Mouse (Mus musculus): ENCODE measurements at regions not wholly inside any gene's neighbourhood (a gene's known extent, or its start where the extent isn't known, plus 50 kb on each side); places are given as distances from the start of the nearest gene placed in this dataset.
A peak's percentile ranks its signal among the peaks of the same experiment; 100 is the strongest.

DNA sequence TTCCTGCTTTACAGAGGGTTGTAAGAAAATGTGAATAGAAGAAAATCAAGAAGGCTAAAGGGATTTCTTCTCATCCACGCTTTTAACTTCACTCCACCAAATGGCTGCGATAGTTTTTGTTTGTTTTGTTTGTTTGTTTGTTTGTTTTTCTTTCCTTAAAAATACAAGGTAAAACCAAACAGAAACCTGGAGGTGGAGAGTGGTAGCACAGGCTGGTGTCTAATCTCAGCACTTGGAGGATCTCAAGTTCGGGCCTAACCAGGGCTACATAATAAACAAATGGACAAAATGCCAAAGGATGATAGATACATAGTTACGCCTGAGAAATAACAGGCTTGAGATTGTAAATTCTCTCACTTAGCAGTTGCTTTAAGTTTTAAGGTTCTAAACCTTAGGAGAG, 50.8 kb upstream of the Mboat1 start:
- intact Hi-C loops (cut with DNase I; ENCODE audit: low total_unique reads) = loop anchor here (2.0 to 10.0 kb wide), 2 partner anchors 91 to 227 kb away; no protein-coding TSS in a partner anchor
- DNase-seq = no peak

DNA sequence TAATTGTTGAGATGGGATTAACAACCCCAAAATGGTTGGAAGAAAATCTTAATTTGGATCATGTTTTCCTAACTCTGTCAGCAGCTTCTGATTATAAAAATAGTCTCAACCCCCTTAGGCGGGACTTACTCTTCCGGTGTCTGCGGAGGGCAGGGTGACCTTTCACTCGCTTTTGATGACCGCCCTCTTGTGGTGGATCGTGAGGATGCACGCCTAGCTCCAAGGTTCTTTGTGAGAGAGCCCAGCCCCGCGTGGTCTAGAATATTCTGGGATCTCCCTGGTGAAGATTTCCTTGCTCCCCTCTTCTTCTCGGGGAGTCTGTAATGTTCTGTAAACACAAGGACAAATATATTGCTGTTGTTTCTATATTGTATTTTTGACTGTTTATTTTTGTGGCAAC, 51.3 kb upstream of the Mboat1 start:
- peak; percentile 82 for DNase-seq
- intact Hi-C loops (cut with DNase I; ENCODE audit: low total_unique reads) = loop anchor here (2.0 to 10.0 kb wide), 2 partner anchors 90 to 226 kb away; no protein-coding TSS in a partner anchor

DNA sequence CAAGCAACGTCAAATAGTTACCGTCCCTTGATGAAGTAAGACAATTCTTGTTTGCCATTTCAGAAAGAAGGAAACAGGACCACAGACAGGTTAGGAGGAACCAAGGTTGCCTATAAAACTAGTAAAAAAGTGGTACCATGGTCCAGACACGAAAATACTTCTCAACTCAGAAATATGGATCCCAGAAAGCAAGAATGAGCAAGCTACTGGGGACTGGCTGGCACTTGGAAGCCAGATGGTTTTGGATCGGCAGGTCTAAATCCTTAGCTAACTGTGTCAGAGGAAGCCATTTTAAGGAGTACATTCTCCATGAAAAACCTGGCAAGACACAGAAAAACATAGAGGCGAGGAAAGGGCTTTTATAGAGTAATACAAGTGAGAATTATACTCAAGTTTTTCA, 51.9 kb upstream of the Mboat1 start:
- intact Hi-C loops (cut with DNase I; ENCODE audit: low total_unique reads) = loop anchor here (2.0 to 10.0 kb wide), 2 partner anchors 90 to 226 kb away; no protein-coding TSS in a partner anchor
- DNase-seq = no peak

DNA sequence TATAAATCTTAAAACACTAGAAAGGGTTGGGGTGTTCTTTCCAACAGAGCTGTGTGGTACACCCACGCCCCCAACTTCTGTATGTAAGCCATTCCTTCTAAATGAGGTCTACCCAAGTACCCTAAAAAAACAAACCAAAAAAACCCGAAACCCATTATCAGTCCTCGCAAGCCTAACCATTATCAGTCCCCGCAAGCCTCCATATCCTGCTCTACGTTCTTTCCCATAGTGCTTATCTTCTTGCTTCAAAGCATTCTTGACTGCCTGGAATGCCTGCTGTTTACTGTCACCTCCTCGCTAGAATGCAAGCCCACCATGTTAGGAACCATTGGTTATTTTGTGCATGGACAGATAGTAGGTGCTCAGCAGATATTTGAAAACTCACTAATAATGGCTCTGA, 52.3 kb upstream of the Mboat1 start:
- intact Hi-C loops (cut with DNase I; ENCODE audit: low total_unique reads) = loop anchor here (2.0 to 10.0 kb wide), 2 partner anchors 89 to 225 kb away; no protein-coding TSS in a partner anchor
- DNase-seq = no peak

DNA sequence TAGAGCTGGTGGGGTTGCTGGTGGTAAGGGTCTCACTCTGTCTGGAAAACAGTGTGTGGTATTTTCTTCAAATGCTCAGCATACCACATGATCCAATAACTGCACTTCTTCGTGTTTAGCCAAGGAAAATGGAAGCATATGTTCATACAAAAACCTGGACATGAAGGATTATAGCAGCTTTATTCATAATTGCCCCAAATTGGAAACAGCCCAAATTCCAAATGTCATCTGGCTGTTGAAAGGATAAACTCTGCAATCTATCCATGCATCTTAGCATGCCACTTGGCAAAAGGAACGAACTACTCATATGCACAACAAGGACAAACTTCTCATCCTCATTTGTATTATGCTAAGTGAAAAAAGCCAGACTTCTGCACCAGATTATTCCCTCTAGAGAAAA, 53.5 kb upstream of the Mboat1 start:
- no peak for DNase-seq
- intact Hi-C loops (cut with DNase I; ENCODE audit: low total_unique reads) = loop anchor here (10.0 kb wide), 1 partner anchor 88 kb away; no protein-coding TSS in a partner anchor

DNA sequence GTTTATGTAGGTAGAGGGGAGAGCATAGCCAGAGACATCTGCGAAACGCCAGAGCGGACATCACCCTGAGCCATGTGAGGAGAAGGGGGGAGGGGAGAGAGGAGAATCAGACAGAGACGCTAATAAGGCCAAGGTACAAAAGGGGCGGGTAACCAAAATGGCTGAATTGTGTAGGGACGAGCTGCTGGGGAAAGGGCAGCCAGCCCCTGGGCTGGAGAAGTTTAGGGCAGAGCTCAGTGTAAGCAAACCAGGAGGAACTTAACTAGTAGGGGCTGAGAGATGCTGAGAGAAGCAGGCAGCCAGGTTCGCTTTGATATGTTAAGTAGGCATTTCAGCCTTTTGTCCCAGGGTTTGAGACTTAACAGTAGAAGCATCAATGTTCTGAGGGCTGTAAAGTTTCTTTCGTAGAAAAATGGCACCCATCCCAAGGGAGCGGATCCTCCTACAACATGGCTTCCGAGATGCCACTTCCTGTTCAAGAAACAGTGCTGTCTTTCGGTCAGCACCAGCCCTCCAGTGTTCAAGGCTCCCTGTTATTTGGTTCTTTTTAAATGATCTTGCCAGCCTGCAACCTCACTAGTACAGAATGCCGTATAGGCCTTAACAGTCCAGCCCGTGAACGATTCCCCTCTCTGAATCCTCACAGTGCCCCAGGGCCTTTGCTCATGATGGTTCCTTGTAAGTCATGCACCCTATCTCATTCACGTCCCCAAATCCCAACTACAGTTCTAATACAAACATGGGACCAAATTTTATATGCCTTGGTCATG, 55.4 kb upstream of the Mboat1 start:
- intact Hi-C loops (cut with DNase I; ENCODE audit: low total_unique reads) = loop anchor here (10.0 kb wide), 1 partner anchor 86 kb away; no protein-coding TSS in a partner anchor
- no peak for DNase-seq

DNA sequence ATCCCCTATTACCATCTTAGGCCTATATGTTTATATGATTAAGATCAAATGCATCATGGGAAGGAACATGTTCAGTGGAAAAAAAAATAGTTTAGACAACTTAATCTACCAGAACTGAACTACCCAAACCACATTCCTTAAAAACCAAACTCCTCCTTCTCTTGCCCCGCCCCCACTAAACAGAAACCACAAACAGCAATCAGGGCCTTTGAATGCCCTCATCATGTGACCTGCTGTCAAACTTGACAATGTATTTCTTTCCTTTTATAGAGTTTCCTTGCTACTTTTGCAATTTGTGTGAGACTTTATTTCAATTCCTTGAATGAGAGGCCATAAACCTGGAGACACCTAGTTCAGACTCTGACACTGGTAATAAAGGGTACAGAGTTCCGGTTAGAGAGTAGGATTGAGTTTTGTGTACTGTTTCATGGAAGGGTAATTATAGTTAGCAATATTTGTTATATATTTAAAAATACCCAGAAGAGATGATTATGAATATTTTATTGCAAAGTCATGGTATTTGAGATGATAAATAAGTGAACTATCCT, 61.7 kb upstream of the Mboat1 start:
- no peak for DNase-seq

DNA sequence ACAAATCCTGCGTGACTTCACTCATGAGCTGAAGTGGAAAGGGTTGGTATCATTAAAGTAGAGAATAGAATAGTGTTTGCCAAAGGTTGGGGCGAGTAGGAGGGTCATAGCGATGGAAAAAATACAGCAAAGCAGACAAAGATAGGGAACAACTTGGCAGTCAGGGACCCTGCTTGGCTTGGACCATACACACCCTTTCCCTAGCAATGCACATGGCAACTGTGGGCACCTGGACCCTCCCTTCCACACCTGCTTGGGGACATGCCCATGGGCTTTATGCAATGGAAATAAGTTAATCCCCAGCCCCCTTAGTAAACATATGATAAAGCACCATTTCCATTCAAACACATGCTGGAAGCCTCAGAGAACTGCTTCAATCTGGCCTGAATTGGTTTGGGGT, 62.2 kb upstream of the Mboat1 start:
- no peak for DNase-seq
- intact Hi-C loops (cut with DNase I; ENCODE audit: low total_unique reads) = no loop called here

More for the DNA sequence above, 61.7 kb upstream of the Mboat1 start:
- intact Hi-C loops (cut with DNase I; ENCODE audit: low total_unique reads) = no loop called here

DNA sequence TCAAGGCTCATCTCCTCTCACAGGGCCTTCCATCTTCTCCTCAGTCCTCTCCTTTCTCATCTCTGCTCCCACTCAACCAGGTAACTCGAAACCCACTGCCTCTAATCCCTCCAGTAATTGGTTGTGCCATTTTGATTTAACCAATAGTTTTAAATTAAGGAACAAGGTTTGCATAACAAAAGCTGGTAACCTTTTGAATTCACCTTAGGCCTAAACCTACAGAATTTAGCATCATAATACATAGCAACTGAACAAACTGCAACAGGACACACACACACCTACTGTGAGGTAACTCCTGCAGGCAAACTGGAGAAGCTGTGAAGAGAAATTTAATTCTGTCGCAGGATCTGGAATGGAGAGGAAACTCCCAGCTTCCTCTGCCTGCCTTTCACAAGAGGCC, 66.9 kb upstream of the Mboat1 start:
- no peak for DNase-seq
- intact Hi-C loops (cut with DNase I; ENCODE audit: low total_unique reads) = no loop called here

DNA sequence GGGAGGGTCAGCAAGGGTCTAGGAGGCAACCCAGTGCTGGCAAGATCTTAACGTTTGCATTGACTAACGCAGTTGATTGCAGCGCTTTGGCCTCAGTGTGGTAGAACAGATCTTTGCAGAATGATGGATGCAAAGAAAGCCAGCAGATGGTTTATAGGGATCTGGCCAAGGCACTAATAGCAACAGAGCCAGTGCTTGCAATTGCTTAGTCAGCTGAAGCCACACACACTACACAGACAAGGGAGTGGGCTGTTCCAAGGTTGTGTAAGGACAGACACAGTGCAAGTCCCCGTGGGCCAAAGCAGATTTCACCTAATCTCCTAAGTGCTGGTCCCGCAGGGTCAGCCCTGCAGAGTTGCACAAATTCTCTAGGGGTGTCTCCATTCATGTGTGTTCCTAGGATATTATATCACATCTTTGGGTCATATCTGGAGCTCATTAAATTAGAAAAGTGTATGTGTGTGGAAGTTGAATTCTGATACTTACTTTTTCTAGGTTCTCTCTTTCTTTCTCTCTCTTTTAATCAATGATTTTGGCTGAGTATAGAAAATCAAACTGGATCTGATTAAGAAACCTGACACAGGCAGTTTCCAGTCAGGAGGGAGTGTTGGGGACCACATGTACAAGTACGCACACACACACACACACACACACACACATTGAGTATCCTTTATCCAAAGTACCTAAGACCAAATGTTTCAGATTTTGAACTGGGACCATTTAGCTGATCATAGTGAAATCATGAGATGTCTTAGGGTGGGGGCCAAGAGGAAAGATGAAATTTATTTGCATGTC, 68.5 kb upstream of the Mboat1 start:
- no peak for DNase-seq
- intact Hi-C loops (cut with DNase I; ENCODE audit: low total_unique reads) = no loop called here

DNA sequence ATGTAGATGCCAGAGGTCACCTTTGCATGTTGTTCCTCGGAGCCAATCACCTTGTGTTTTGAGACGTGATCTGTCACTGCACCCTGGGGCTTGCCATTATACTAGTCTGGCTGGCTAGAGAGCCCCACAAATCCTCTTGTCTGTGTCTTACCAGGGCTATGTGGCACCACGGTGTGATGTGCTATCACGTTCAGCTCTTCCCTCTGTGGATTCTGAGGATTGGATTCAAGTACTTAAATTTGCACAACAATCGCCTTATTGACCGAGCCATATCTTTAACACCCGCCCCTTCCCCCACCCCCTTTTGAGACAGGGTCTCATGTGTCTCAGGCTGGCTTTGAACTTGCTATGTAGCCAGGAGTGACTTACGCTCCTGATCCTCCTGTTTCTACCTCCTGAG, 70.8 kb upstream of the Mboat1 start:
- intact Hi-C loops (cut with DNase I; ENCODE audit: low total_unique reads) = no loop called here
- no peak for DNase-seq

DNA sequence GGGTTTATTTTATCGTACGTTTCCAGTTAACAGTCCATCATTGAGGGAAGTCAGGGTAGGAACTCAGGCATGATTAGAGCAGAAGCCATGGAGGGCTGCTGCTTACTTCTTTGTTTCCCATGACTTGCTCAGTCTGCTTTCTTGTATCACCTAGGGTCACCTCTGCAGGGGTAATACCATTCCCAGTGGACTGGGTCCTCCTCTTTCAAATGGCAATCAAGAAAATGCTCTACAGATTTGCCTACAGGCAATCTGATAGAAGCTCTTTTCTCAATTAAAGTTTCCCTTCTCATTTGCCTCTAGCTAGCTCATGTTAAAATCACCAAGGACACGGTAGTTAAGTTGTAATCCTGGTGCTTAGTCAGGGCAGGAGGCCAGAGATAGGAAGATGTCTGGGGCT, 72.5 kb upstream of the Mboat1 start:
- DNase-seq = no peak
- intact Hi-C loops (cut with DNase I; ENCODE audit: low total_unique reads) = no loop called here

DNA sequence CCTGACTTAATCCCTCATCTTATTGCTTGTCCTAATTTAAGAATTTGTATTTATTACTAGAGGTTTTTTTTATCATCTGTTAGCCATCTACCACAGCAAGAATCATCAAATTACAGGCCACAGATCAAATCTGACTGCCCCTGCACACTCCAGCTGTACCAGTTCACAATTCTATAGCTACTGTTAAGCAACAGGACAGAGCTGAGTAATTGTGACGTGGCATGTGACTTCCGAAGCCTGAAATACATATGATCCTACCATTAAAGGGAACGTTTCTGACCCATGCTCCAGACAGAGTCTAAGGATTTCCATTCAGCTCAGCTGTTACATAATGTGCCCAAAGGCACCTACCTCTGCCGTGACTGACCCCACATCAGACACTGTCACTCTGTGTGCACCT, 74.0 kb upstream of the Mboat1 start:
- no peak for DNase-seq

DNA sequence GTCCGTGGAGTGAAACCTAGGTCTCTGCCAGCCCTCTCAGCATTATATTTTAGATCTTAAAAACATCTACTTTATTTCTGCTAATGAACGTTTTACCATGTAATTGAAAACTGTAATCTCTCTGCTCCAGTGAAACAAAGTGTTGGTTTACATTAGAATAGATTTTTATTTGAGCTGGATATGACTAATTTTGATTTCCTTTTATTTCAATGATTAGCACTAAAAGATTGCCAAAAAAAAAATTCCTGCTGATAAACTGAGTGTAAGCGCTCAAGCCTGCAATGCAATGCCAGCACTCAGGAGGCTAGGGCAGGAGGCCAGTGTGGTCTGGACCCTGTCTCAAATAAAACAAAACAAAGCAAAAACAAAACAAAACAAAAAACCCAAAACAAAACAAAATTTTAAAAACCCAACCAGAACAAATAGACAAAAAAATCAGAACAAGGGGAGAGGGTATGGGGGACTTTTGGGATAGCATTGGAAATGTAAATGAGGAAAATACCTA, 69.3 kb upstream of the E2f3 start:
- DNase-seq = no peak
- intact Hi-C loops (cut with DNase I; ENCODE audit: low total_unique reads) = no loop called here

More for the DNA sequence above, 74.0 kb upstream of the Mboat1 start:
- intact Hi-C loops (cut with DNase I; ENCODE audit: low total_unique reads) = no loop called here

DNA sequence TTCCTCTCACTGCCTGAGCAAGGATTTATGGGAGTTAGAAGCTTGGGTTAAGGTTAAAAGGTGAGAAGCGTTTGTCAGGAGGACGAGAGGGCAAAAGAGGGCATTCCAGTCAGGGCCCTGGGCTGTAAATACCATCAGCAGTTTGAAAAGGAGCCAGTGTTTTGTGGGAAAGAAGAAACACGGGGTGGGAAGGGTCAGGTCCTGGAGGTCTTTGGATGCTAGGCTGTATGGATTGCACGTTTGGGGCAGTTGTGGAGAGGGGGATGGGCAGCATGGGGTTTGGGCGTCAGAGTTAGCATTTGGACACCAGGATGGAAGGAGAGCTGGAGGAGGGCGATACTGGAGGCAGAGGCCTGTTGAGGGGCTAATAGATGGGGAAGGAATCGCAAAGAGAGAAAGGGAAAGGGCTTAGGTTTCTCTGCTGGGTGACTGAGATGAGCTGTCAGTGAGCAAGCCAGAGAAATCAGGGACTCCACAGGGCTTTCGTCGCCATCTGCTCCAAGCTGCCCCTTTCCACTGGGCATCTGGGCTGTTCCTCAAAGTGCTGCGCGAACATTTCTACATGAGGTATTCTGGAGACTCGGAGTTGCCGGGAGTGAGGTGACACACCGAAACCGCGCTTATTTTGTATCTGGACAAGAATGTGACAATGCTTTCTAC, 66.2 kb upstream of the E2f3 start:
- intact Hi-C loops (cut with DNase I; ENCODE audit: low total_unique reads) = no loop called here
- DNase-seq = no peak

DNA sequence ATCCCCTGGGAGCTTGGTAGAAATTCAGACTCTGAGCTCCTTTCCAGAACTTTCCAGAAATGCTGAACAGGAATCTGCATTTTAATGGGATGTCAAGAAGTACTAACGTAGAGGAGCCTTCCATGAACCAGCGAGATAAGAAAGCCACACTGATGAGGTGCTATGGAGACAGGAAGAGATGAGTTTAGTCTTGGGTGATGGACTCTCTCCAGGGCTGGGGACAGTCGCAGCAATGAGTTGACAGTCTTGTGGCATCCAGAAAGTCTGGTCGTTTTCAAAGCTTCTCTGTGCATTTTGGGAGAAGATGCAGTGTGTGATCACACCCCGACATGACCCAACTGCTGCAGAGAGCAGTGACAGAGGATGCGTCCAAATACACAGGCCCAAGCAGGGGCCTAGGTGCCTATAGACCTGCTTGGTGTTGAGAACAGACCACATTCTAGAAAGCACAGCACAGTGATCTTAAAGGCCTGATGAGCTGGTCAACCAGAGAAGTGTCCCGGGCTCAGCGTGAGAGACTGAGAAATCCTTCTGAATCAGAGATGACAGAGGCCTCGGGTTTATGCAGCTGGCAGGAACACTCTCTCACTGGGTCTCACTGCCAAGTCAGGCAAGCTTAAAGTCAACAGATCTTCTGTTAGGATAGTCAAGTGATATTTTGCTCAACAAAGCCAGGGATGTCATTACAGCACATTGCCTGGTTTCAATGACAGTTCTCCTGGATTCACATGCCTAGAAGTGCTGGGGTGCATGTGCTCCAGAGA, 65.1 kb upstream of the E2f3 start:
- intact Hi-C loops (cut with DNase I; ENCODE audit: low total_unique reads) = no loop called here
- no peak for DNase-seq

DNA sequence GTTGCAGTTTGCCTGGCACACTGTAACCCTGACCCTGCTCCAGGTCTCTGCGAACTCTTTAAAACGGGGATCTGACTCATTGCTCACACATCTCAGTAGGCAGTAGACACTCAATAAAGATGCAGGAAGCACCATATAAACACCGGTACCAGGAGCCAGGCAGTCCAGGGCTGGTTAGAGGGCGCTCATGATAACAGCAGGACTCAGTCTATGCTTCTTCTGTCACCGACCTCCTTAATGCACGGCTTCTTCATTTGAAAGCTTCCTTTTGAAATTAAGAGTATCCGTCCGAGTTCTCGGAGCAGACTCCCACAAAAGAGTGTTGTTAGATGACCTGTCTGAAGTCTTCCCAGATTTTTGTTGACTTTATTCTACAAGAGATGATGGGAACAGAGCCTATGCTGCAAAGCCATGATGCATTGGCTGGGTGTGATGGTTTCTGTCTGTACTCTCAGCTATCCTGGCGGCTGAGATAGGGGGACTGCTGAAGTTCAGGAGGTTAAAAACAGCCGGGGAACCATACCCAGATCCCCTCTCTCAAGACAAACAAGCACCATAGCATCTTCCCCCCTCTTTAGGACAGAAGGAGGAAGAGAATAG, 62.5 kb upstream of the E2f3 start:
- DNase-seq = no peak
- intact Hi-C loops (cut with DNase I; ENCODE audit: low total_unique reads) = no loop called here

DNA sequence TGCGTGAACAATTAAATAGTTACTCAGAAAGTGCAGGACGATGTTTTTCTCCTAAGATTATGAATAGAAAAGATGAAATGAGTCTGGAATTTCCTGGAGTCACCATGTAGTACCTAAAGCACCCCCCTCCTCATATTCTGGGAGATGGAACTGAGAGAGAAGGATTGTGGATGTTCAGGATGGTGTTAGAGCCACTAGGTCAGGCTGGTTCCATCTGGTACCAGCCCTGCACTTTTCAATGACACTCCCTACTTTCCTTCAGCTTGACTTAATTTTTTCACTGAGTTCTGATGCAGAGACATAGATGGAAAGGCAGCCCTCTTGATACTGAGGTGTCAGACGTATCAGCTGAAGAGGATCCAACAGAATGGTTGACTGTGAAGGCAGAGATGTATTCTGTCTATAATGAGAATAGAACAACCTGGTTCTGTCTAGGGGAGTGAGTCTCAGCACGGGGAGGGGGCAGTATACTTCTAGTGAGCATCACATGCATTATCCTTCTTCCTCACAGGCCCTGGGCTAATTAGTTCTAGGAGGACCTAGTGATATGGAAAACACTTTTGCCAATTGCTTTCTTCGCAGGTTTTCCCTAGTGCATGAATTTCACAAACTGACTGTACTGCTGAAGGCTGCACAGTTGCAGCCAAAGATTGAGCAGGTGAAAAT, 60.8 kb upstream of the E2f3 start:
- intact Hi-C loops (cut with DNase I; ENCODE audit: low total_unique reads) = no loop called here

More for the DNA sequence above, 60.8 kb upstream of the E2f3 start:
- DNase-seq = no peak
